Mouse (Mus musculus) midbrain, embryonic 13.5 days (tissue): ENCODE measurements around the gene Rem1. TPM values are rescaled to one million over a fixed set of nuclear protein-coding genes. Genes with fewer than 3 reads are reported as not detected.

Experiments
- ATAC-seq: fragments of 200-750 bp; cut with Nextera tagmentation; 2 replicates; pipeline ENCODE4 v1.8.0; 2017; ENCODE audit warnings: mild to moderate bottlenecking, moderate TSS enrichment, moderate library complexity
- H3K27ac ChIP-seq: fragments of 300-500 bp; sonication (generic); 2 replicates; pipeline ENCODE4 v1.5.1; 2015; ENCODE audit warnings: inconsistent platforms, mild to moderate bottlenecking, moderate library complexity
- H3K27me3 ChIP-seq: fragments of 300-500 bp; sonication (generic); 2 replicates; pipeline ENCODE4 v1.6.1; 2015; ENCODE audit warnings: mild to moderate bottlenecking, inconsistent platforms
- H3K36me3 ChIP-seq: fragments of 300-500 bp; sonication (generic); 2 replicates; pipeline ENCODE4 v1.6.1; 2015; ENCODE audit warnings: mild to moderate bottlenecking, inconsistent platforms
- H3K4me1 ChIP-seq: fragments of 300-500 bp; sonication (generic); replicated peaks from 2 replicates; pipeline ENCODE4 v1.6.1; 2015; ENCODE audit warnings: inconsistent platforms
- H3K4me2 ChIP-seq: fragments of 300-500 bp; sonication (generic); replicated peaks from 2 replicates; pipeline ENCODE4 v1.6.1; 2015; ENCODE audit warnings: moderate library complexity, mild to moderate bottlenecking, inconsistent platforms
- H3K4me3 ChIP-seq: fragments of 300-500 bp; sonication (generic); replicated peaks from 2 replicates; pipeline ENCODE4 v1.5.1; 2015; ENCODE audit warnings: mild to moderate bottlenecking, inconsistent platforms
- H3K9ac ChIP-seq: fragments of 300-500 bp; sonication (generic); replicated peaks from 2 replicates; pipeline ENCODE4 v1.6.1; 2015; ENCODE audit warnings: mild to moderate bottlenecking, inconsistent platforms
- H3K9me3 ChIP-seq: fragments of 300-500 bp; sonication (generic); 2 replicates; pipeline ENCODE4 v1.6.1; 2016; ENCODE audit warnings: mild to moderate bottlenecking, inconsistent platforms
- WGBS: fragments of 180-500 bp; shearing (Covaris S2); methylation state at CpG from one replicate; pipeline ENCODE4 v1.1.7; 2015; 5-methylcytosine and 5-hydroxymethylcytosine counted together
- polyA plus RNA-seq: library from polyadenylated mRNA; unstranded; fragments of >200 nt; fragmentation: Nextera tagmentation; extraction: Ambion mirVana; gene quantifications from 2 replicates; pipeline ENCODE4 v1.2.1, GENCODE M21; 2015

Gene Rem1
- polyA plus RNA-seq, 1 experiment from 2014 or later = 0.15 TPM

- WGBS = 95% methylated on average over 5 of the region's 5 CpGs
Observed at GRCm38 (mm10) chr2:152683086-152683485, 56.3 kb downstream of the Rem1 start.

More at GRCm38 (mm10) chr2:152683086-152683485, 56.3 kb downstream of the Rem1 start:
- Histone ChIP-seq H3K36me3 (peaks cover 98% of the 10 kb centered on the region), H3K9me3 (no peaks in the 10 kb centered on the region), H3K27ac (no peak overlapping the region), H3K4me2 (no peak overlapping the region), H3K4me3 (no peak overlapping the region), H3K9ac (no peak overlapping the region), H3K27me3 (no peaks in the 10 kb centered on the region), H3K4me1 (peaks cover 26% of the 10 kb centered on the region)
- no peak for ATAC-seq

Other genes with a start within 250 kb of the Rem1 start
- 18.2 and 18.5 TPM in 2 replicates for gene Sox12, start 228.9 kb upstream of the Rem1 start, polyA plus RNA-seq
- 21.4 and 26.4 TPM in 2 replicates for gene Zcchc3, start 211.9 kb upstream of the Rem1 start, polyA plus RNA-seq
- 0.39 and 1.7 TPM in 2 replicates for gene 6820408C15Rik, start 211.4 kb upstream of the Rem1 start, polyA plus RNA-seq
- not detected in 2 replicates for gene Defb23, start 162.3 kb upstream of the Rem1 start, polyA plus RNA-seq
- gene Defb20, start 149.9 kb upstream of the Rem1 start, polyA plus RNA-seq = not detected in 2 replicates
- not detected in 2 replicates for gene Defb22, start 136.8 kb upstream of the Rem1 start, polyA plus RNA-seq
- gene Defb26, start 115.3 kb upstream of the Rem1 start, polyA plus RNA-seq = not detected in 2 replicates
- not detected in 2 replicates for gene Defb28, start 108.7 kb upstream of the Rem1 start, polyA plus RNA-seq
- not detected in 2 replicates for gene Defb29, start 86.9 kb upstream of the Rem1 start, polyA plus RNA-seq
- not detected in 2 replicates for gene Gm17416, start 57.6 kb upstream of the Rem1 start, polyA plus RNA-seq
- not detected in 2 replicates for gene Defb21, start 54.2 kb upstream of the Rem1 start, polyA plus RNA-seq
- gene Defb19, start 46.6 kb upstream of the Rem1 start, polyA plus RNA-seq = not detected in 2 replicates
- gene Defb45, start 27.6 kb upstream of the Rem1 start, polyA plus RNA-seq = not detected in 2 replicates
- not detected in 2 replicates for gene Defb36, start 22.6 kb upstream of the Rem1 start, polyA plus RNA-seq
- not detected in 2 replicates for gene Defb25, start 3.9 kb upstream of the Rem1 start, polyA plus RNA-seq
- gene H13, start 42.5 kb downstream of the Rem1 start, polyA plus RNA-seq = 171 and 181 TPM in 2 replicates
- gene Mcts2, start 60.1 kb downstream of the Rem1 start, polyA plus RNA-seq = 42.7 and 44.1 TPM in 2 replicates
- gene Id1, start 109.3 kb downstream of the Rem1 start, polyA plus RNA-seq = 32.8 and 39.4 TPM in 2 replicates
- 4.1 and 5.5 TPM in 2 replicates for gene Cox4i2, start 127.2 kb downstream of the Rem1 start, polyA plus RNA-seq
- gene Bcl2l1, start 204.8 kb downstream of the Rem1 start, polyA plus RNA-seq = 190 and 195 TPM in 2 replicates
- gene Tpx2, start 221.0 kb downstream of the Rem1 start, polyA plus RNA-seq = 38.7 and 46.4 TPM in 2 replicates